Mouse (Mus musculus) embryo, embryonic 10.5 days (tissue): Measurements from ENCODE around the gene Cryzl1.
A peak's percentile ranks its signal among the peaks of the same experiment; 100 is the strongest.

Experiments
- DNase-seq: peaks from one replicate; pipeline ENCODE4 v3.0.0-alpha.2; 2015; ENCODE audit warnings: low spot score

Cryzl1 gene

GRCm38 (mm10) chr16:91740184-91740917 lies 11.6 kb upstream of the Cryzl1 start:
- DNase-seq = no peak

GRCm38 (mm10) chr16:91738505-91738904 lies 9.7 kb upstream of the Cryzl1 start:
- DNase-seq = no peak

- DNase-seq = no peak
These were observed 7.5 kb upstream of the Cryzl1 start for GRCm38 (mm10) chr16:91736046-91736816.

- no peak for DNase-seq
These were observed 6.0 kb upstream of the Cryzl1 start for GRCm38 (mm10) chr16:91734771-91735170.

- DNase-seq = no peak
These were observed 4.0 kb upstream of the Cryzl1 start for GRCm38 (mm10) chr16:91732816-91733215.

DNA sequence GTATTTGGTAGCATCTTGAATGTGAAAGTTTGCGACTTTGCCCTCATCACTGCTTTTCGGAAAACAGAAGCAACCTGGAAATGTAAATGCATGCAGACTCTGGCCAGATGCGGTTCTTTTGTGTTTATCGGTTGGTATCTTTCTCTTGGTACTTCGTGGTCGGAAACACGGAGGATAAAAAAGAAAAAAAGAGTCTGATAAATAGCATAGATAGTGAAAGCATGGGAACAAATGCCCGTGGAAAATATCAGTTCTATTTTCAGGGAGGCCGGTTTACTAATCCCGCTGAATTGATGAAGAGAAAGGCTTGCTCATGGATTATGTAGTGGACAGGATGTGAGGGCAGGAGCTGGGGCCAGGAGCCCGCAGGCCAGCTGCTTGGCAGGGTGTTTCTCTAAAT lies 1.7 kb upstream of the Cryzl1 start:
- DNase-seq = peak; percentile 57

GRCm38 (mm10) chr16:91729821-91730441 lies 1.2 kb upstream of the Cryzl1 start:
- peak; percentile 73 for DNase-seq

DNA sequence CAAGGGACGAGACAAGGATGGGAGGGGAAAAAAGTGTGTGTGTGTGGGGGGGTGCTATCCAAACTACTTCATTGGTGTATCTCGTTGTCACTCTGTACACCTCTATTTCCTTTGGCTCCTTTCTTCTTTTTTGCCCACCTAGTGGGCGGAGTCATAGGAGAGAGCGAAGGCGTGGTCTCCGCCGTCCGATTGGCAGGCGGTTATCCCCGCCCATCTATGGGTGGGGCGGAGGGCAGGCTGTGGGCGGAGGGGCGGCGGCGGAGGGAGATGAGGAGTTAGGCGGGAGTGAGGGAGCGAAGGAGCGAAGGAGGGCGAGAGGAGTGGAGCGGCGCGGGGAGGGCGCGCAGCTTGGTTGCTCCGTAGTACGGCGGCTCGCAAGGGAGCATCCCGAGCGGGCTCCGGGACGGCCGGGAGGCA lies 299 bp upstream of the Cryzl1 start, which contains the start of gene Itsn1:
Gene Itsn1 (plus strand): TSS at position 216 of the 417 bp plus-strand sequence.
- DNase-seq = peak; percentile 99

DNA sequence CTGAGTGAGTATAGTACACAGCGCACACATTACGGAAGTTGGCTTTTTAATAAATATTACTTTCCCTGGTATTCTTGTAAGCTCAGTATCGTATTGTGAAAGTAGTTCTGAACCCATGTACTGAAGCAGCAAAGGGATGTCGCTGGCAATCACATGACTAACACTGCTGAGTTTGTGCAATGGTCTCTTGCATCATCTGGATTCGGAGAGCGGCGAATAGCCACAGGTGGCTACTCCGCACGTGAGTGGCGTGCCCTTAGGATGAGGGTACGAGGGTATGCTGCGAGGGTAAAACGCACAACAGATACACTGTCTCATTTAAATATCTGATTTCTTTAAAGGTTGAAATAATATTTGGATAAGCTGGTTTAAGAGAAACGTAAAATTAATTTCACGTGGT lies 1.3 kb downstream of the Cryzl1 start:
- no peak for DNase-seq

DNA sequence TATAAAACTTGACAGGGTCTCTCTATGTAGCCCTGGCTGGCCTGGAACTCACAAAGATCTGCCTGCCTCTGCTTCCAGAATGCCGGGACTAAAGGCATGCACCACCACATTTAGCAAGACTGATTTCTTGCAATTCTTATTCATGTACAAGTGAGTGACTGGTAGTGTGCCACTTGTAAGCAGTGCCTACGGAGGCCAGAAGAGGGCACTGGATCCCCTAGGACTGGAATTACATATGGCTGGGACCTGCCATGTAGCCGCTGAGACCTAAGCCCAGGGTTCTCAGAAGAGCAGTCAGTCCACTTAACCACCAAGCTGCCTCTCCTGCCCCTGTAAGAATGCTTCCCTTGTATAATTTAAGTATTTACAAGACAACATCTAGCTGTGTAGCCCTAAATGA lies 4.5 kb downstream of the Cryzl1 start:
- peak; percentile 74 for DNase-seq

DNA sequence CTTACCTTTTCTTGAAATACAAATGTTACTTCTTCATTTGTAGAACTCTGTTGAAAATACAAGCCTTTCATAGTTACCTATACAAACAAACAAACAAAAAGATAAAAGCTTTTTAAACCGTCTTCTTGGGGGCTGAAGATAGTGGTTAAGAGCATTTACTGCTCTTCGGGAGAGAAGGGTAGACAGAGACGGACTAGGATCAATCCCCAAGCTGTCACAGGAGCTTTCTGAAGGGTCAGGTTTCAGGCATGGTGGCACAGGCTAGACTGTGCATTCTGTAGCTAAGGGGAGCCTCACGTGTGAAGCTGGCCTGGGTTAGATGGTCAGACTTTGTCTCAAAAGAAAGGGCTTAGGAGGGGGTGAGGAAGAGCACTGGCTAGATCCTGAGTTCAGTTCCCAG lies 11.4 kb downstream of the Cryzl1 start:
- no peak for DNase-seq

- DNase-seq = no peak
These were observed 11.8 kb downstream of the Cryzl1 start for GRCm38 (mm10) chr16:91716927-91717349.

- DNase-seq = no peak
These were observed 18.5 kb downstream of the Cryzl1 start for GRCm38 (mm10) chr16:91710241-91710640.

DNA sequence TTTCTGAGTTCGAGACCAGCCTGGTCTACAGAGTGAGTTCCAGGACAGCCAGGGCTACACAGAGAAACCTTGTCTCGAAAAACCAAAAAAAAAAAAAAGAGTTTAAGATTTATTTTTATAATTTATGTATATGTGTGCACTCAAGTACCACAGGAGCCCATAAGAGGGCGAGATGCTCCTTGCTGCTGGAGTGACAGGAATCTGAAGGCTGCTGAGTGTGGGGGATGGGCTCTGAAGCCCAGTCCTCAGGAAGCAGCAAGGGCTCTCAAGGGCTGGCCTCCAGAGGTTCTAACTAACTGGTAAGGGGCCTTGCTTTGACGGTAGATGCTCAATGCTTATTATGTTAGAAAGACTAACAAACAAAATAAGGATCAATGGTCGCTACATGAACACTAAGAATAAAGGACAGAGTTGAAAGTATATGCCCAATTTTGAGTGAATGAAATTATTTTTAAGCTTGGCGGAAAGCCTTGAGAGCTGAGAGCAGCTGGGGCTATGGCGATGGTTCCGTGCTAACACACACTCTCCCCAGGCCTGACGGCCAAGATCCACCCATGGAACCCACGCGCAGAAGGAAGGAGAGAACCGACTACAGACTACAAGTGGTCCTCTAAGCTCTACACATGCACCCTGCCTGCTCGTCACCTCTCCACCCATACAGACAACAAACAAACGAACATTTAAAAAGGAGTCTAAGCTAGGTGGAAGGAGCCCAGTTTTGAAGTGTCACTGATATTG lies 24.0 kb downstream of the Cryzl1 start:
- peak; percentile 38 for DNase-seq

- no peak for DNase-seq
These were observed 26.0 kb downstream of the Cryzl1 start for GRCm38 (mm10) chr16:91702771-91703188.

- no peak for DNase-seq
These were observed 26.9 kb downstream of the Cryzl1 start for GRCm38 (mm10) chr16:91701908-91702307.

GRCm38 (mm10) chr16:91698995-91699394 lies 29.8 kb downstream of the Cryzl1 start:
- no peak for DNase-seq

- no peak for DNase-seq
These were observed 33.5 kb downstream of the Cryzl1 start for GRCm38 (mm10) chr16:91695108-91695755.

DNA sequence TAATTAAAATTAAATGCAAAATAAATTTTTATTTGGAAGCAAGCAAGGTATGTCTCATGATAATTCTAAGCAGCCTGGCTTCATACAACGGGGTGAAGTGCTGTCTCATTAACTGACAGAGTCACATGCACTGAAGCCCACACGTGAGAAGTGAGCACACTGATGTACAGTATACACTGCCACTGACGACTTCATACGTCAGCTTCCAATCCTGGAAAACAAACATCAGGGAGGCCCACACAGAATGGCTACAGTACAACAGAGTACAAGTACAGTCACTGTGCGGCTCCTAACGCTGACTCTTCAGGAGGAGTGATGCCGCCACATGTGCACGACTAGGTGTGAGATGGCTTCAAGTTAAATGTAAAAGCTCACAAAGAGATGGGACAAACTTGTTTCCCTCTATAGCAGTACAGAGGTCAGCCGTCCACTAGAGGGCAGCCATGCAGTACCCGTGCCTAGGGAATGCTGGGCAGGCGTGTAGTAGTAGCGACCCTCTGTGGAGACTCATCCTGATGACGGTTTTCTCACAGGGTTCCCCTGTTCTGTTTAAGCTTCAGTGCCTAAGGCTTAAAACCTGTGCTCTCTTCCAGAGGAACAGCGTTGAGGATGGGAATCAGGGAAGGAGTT lies 34.2 kb downstream of the Cryzl1 start:
- DNase-seq = peak; percentile 92

- no peak for DNase-seq
These were observed 39.0 kb downstream of the Cryzl1 start for GRCm38 (mm10) chr16:91689791-91690190.
